Mouse (Mus musculus) thymus, postnatal 10 days (tissue): ENCODE measurements around the gene Skap2.

ENCODE experiments used
- DNase-seq, 2 experiments: peaks; one replicate each; pipeline ENCODE4 v3.0.0; 2021; ENCODE audit warnings: low spot score in 2 of 2

The Skap2 gene

GRCm38 (mm10) chr6:51844106-51844505, 168.2 kb downstream of the Skap2 start:
- no peak for DNase-seq

- no peak for DNase-seq
Measured at GRCm38 (mm10) chr6:51843081-51843480, 169.3 kb downstream of the Skap2 start.

GRCm38 (mm10) chr6:51838177-51838576, 174.2 kb downstream of the Skap2 start:
- no peak for DNase-seq

GRCm38 (mm10) chr6:51833362-51833761, 179.0 kb downstream of the Skap2 start:
- DNase-seq = no peak

GRCm38 (mm10) chr6:51825621-51826021, 186.7 kb downstream of the Skap2 start:
- no peak for DNase-seq

- DNase-seq = no peak
Measured at GRCm38 (mm10) chr6:51824136-51824830, 188.1 kb downstream of the Skap2 start.

- no peak for DNase-seq
Measured at GRCm38 (mm10) chr6:51822049-51822448, 190.3 kb downstream of the Skap2 start.

GRCm38 (mm10) chr6:51820853-51821252, 191.5 kb downstream of the Skap2 start:
- DNase-seq = no peak

- DNase-seq = no peak
Measured at GRCm38 (mm10) chr6:51816892-51817621, 195.3 kb downstream of the Skap2 start.

GRCm38 (mm10) chr6:51810906-51811305, 201.4 kb downstream of the Skap2 start:
- no peak for DNase-seq

GRCm38 (mm10) chr6:51809164-51809824, 203.1 kb downstream of the Skap2 start:
- DNase-seq = no peak

- DNase-seq = no peak
Measured at GRCm38 (mm10) chr6:51808011-51808410, 204.3 kb downstream of the Skap2 start.
